Mouse (Mus musculus): ENCODE measurements around the gene BC037034. TPM values are rescaled to one million over a fixed set of nuclear protein-coding genes. Genes with fewer than 3 reads are reported as not detected.

Gene BC037034
- 0.51 TPM for polyA plus RNA-seq (2014; fragmentation: Illumina TruSeq; extraction: RNeasy Lipid Tissue Mini Kit (QIAGEN cat#74804))

GRCm38 (mm10) chr5:138263260-138264206 lies at the start of gene BC037034:
Gene BC037034 (minus strand): TSS chr5:138264033.

GRCm38 (mm10) chr5:138279585-138280424 lies 16.0 kb upstream of the BC037034 start, which contains the start of the genes Gm43720, Gpc2 and Stag3:
Gene Gm43720 (minus strand): TSS chr5:138279958.
Gene Gpc2 (minus strand): TSS chr5:138280005.
Gene Stag3 (plus strand): TSS chr5:138280240.

GRCm38 (mm10) chr5:138272409-138272923 lies 8.6 kb upstream of the BC037034 start, which contains the start of gene Gal3st4:
Gene Gal3st4 (minus strand): TSS chr5:138272840.

GRCm38 (mm10) chr5:138255353-138256093 lies 8.3 kb downstream of the BC037034 start, which contains the start of gene Lamtor4:
Gene Lamtor4 (plus strand): TSS chr5:138255482.

GRCm38 (mm10) chr5:138225700-138226099 lies 38.1 kb downstream of the BC037034 start, which contains the start of gene Nxpe5:
Gene Nxpe5 (plus strand): TSS chr5:138225898.

Other genes with a start within 250 kb of the BC037034 start
- gene Smok3a, start 242.8 kb downstream of the BC037034 start, polyA plus RNA-seq (2014; fragmentation: Illumina TruSeq; extraction: RNeasy Lipid Tissue Mini Kit (QIAGEN cat#74804)), result not detected
- not detected for gene Smok3b, start 242.6 kb downstream of the BC037034 start, polyA plus RNA-seq (2014; fragmentation: Illumina TruSeq; extraction: RNeasy Lipid Tissue Mini Kit (QIAGEN cat#74804))
- not detected for gene Smok3c, start 210.8 kb downstream of the BC037034 start, polyA plus RNA-seq (2014; fragmentation: Illumina TruSeq; extraction: RNeasy Lipid Tissue Mini Kit (QIAGEN cat#74804))
- 67.3 TPM for gene Zkscan1, start 178.9 kb downstream of the BC037034 start, polyA plus RNA-seq (2014; fragmentation: Illumina TruSeq; extraction: RNeasy Lipid Tissue Mini Kit (QIAGEN cat#74804))
- 20.4 TPM for gene Zscan21, start 147.1 kb downstream of the BC037034 start, polyA plus RNA-seq (2014; fragmentation: Illumina TruSeq; extraction: RNeasy Lipid Tissue Mini Kit (QIAGEN cat#74804))
- 36.9 TPM for gene Zfp113, start 108.3 kb downstream of the BC037034 start, polyA plus RNA-seq (2014; fragmentation: Illumina TruSeq; extraction: RNeasy Lipid Tissue Mini Kit (QIAGEN cat#74804))
- gene Cops6, start 103.0 kb downstream of the BC037034 start, polyA plus RNA-seq (2014; fragmentation: Illumina TruSeq; extraction: RNeasy Lipid Tissue Mini Kit (QIAGEN cat#74804)), result 66.2 TPM
- gene Ap4m1, start 92.0 kb downstream of the BC037034 start, polyA plus RNA-seq (2014; fragmentation: Illumina TruSeq; extraction: RNeasy Lipid Tissue Mini Kit (QIAGEN cat#74804)), result 4.1 TPM
- 28.4 TPM for gene Mcm7, start 91.6 kb downstream of the BC037034 start, polyA plus RNA-seq (2014; fragmentation: Illumina TruSeq; extraction: RNeasy Lipid Tissue Mini Kit (QIAGEN cat#74804))
- gene Taf6, start 76.6 kb downstream of the BC037034 start, polyA plus RNA-seq (2014; fragmentation: Illumina TruSeq; extraction: RNeasy Lipid Tissue Mini Kit (QIAGEN cat#74804)), result 3.8 TPM
- gene Cnpy4, start 76.5 kb downstream of the BC037034 start, polyA plus RNA-seq (2014; fragmentation: Illumina TruSeq; extraction: RNeasy Lipid Tissue Mini Kit (QIAGEN cat#74804)), result 35.7 TPM
- 0.48 TPM for gene Mblac1, start 69.7 kb downstream of the BC037034 start, polyA plus RNA-seq (2014; fragmentation: Illumina TruSeq; extraction: RNeasy Lipid Tissue Mini Kit (QIAGEN cat#74804))
- gene Nxpe5, start 38.1 kb downstream of the BC037034 start, polyA plus RNA-seq (2014; fragmentation: Illumina TruSeq; extraction: RNeasy Lipid Tissue Mini Kit (QIAGEN cat#74804)), result 0.54 TPM
- not detected for gene Lamtor4, start 8.6 kb downstream of the BC037034 start, polyA plus RNA-seq (2014; fragmentation: Illumina TruSeq; extraction: RNeasy Lipid Tissue Mini Kit (QIAGEN cat#74804))
- gene Gal3st4, start 8.8 kb upstream of the BC037034 start, polyA plus RNA-seq (2014; fragmentation: Illumina TruSeq; extraction: RNeasy Lipid Tissue Mini Kit (QIAGEN cat#74804)), result 0.54 TPM
- not detected for gene Gm43720, start 15.9 kb upstream of the BC037034 start, polyA plus RNA-seq (2014; fragmentation: Illumina TruSeq; extraction: RNeasy Lipid Tissue Mini Kit (QIAGEN cat#74804))
- gene Gpc2, start 16.0 kb upstream of the BC037034 start, polyA plus RNA-seq (2014; fragmentation: Illumina TruSeq; extraction: RNeasy Lipid Tissue Mini Kit (QIAGEN cat#74804)), result 1.1 TPM
- gene Stag3, start 16.2 kb upstream of the BC037034 start, polyA plus RNA-seq (2014; fragmentation: Illumina TruSeq; extraction: RNeasy Lipid Tissue Mini Kit (QIAGEN cat#74804)), result 0.68 TPM
- gene Pvrig, start 77.9 kb upstream of the BC037034 start, polyA plus RNA-seq (2014; fragmentation: Illumina TruSeq; extraction: RNeasy Lipid Tissue Mini Kit (QIAGEN cat#74804)), result not detected
- gene Zfp157, start 177.4 kb upstream of the BC037034 start, polyA plus RNA-seq (2014; fragmentation: Illumina TruSeq; extraction: RNeasy Lipid Tissue Mini Kit (QIAGEN cat#74804)), result 44.3 TPM